Mouse (Mus musculus): Measurements from ENCODE around the gene Sorl1.

DNA sequence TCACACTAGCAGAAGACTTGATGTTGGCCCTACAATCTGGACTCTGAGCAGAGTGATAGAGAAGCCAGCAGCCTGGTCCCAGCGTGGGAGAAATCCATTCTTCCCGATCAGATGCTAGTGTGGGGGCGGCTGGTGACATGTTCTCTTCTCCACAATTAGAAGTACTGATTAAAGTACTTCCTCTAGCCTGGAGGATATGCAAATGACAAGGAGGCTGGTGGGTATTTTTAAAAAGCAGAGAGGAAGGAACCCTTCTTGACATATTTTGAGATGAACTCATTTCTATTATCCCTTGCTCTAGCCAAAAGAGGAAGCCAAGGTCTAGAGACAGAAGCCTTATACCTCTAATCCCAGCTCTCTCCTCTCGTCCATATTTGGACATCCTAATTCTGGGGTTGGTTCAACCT is 40.4 kb downstream of the Sorl1 start:
- no peak for TF ChIP-seq HCFC1 (IDR thresholded peaks at IDR 0.05; ENCODE audit: borderline replicate concordance, insufficient read depth, low read length)
- no peak for TF ChIP-seq ZNF384 (IDR thresholded peaks at IDR 0.05; ENCODE audit: low read depth, low read length)
